Mouse (Mus musculus): ENCODE measurements around the gene Tcea2.

DNA sequence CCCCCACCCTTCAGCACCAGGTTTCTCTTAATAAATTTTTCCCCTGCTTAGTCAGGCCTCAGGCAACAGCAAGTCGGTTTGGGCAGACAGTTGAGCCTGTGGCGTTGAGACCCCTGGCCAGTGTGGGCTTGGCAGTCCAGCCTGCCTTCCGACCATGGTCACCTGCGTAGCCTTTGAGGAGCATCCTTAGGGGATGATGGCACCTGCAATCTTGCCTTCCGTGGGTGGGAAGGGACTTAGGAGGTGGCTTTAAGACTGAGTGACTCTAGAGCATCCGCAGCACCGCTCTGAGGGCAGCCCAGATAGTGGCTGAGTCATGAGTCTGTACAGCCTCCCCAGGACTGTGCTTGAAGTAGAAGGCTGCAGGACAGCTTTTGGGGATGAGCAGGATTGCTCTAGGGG is 607 bp downstream of the Tcea2 start:
- TF ChIP-seq CTCF (IDR thresholded peaks at IDR 0.05; ENCODE audit: low read depth) (no peak), EP300 (IDR thresholded peaks at IDR 0.05; ENCODE audit: low read depth) (no peak)

All from liver, embryonic 14.5 days (tissue).